Mouse (Mus musculus): ENCODE measurements around the gene Apol8. TPM values are rescaled to one million over a fixed set of nuclear protein-coding genes. Genes with fewer than 3 reads are reported as not detected.
"Not testable (repeated sequence)": the region's sequence is repeated elsewhere in the genome, so short reads cannot be mapped to it uniquely, and the experiment has no call there.

The Apol8 gene
- total and polyA plus RNA-seq, 2 experiments from 2014 or later, result 0.50 to 0.84 TPM

GRCm38 (mm10) chr15:77746326-77746725 is 10.5 kb downstream of the Apol8 start:
- Histone ChIP-seq H3K9ac (replicated peaks; ENCODE audit: low read length) (no peak overlapping the region), H3K36me3 (ENCODE audit: insufficient read depth, low read length) (no peaks in the 10 kb centered on the region), H3K4me1 (ENCODE audit: insufficient read depth, low read length) (no peaks in the 10 kb centered on the region), H3K27ac (no peak overlapping the region), H3K4me2 (ENCODE audit: low read depth, low read length) (no peak overlapping the region), H3K4me3 (ENCODE audit: low read length) (no peak overlapping the region), H3K27me3 (ENCODE audit: insufficient read depth, low read length) (no peaks in the 10 kb centered on the region), H3K9me3 (ENCODE audit: low read length) (no peaks in the 10 kb centered on the region)
- TF ChIP-seq CTCF (IDR thresholded peaks at IDR 0.05; ENCODE audit: low read depth), result no peak
- 85% methylated on average over 1 of the region's 1 CpGs for WGBS
- ATAC-seq (no peak), DNase-seq (ENCODE audit: low spot score) (no peak)

GRCm38 (mm10) chr15:77745081-77745480 is 11.7 kb downstream of the Apol8 start:
- H3K9ac ChIP-seq (replicated peaks; ENCODE audit: low read length), result no peak overlapping the region
- ATAC-seq (no peak), DNase-seq (ENCODE audit: low spot score) (no peak)
- H3K9me3 ChIP-seq (ENCODE audit: low read length), result no peaks in the 10 kb centered on the region
- H3K27ac ChIP-seq, result no peak overlapping the region
- H3K4me3 ChIP-seq (ENCODE audit: low read length), result no peak overlapping the region
- no peaks in the 10 kb centered on the region for H3K36me3 ChIP-seq (ENCODE audit: insufficient read depth, low read length)
- no peak for TF ChIP-seq CTCF (IDR thresholded peaks at IDR 0.05; ENCODE audit: low read depth)
- no peaks in the 10 kb centered on the region for H3K27me3 ChIP-seq (ENCODE audit: insufficient read depth, low read length)
- H3K4me2 ChIP-seq (ENCODE audit: low read depth, low read length), result no peak overlapping the region
- H3K4me1 ChIP-seq (ENCODE audit: insufficient read depth, low read length), result no peaks in the 10 kb centered on the region

- H3K27me3 ChIP-seq (ENCODE audit: insufficient read depth, low read length), result no peaks in the 10 kb centered on the region
- H3K36me3 ChIP-seq (ENCODE audit: insufficient read depth, low read length), result no peaks in the 10 kb centered on the region
- DNase-seq (ENCODE audit: low spot score) (no peak), ATAC-seq (no peak)
- no peaks in the 10 kb centered on the region for H3K9me3 ChIP-seq (ENCODE audit: low read length)
- TF ChIP-seq CTCF (IDR thresholded peaks at IDR 0.05; ENCODE audit: low read depth), result no peak
- H3K4me2 ChIP-seq (ENCODE audit: low read depth, low read length), result no peak overlapping the region
- H3K4me1 ChIP-seq (ENCODE audit: insufficient read depth, low read length), result no peaks in the 10 kb centered on the region
- 48% methylated on average over 5 of the region's 5 CpGs for WGBS
- no peak overlapping the region for H3K27ac ChIP-seq
- H3K9ac ChIP-seq (replicated peaks; ENCODE audit: low read length), result no peak overlapping the region
- no peak overlapping the region for H3K4me3 ChIP-seq (ENCODE audit: low read length)
These were observed 12.2 kb downstream of the Apol8 start for GRCm38 (mm10) chr15:77744632-77745031.

GRCm38 (mm10) chr15:77741556-77741955 is 15.2 kb downstream of the Apol8 start:
- not testable (repeated sequence) for H3K27ac ChIP-seq; H3K9ac ChIP-seq (replicated peaks; ENCODE audit: low read length); H3K4me3 ChIP-seq (ENCODE audit: low read length); H3K9me3 ChIP-seq (ENCODE audit: low read length); DNase-seq (ENCODE audit: low spot score); ATAC-seq; H3K4me2 ChIP-seq (ENCODE audit: low read depth, low read length); H3K4me1 ChIP-seq (ENCODE audit: insufficient read depth, low read length); H3K36me3 ChIP-seq (ENCODE audit: insufficient read depth, low read length); H3K27me3 ChIP-seq (ENCODE audit: insufficient read depth, low read length)
- 79% methylated on average over 6 of the region's 6 CpGs for WGBS

GRCm38 (mm10) chr15:77740511-77741297 is 16.1 kb downstream of the Apol8 start:
- no peak overlapping the region for H3K4me2 ChIP-seq (ENCODE audit: low read depth, low read length)
- 81% methylated on average over 9 of the region's 9 CpGs for WGBS
- no peak overlapping the region for H3K4me3 ChIP-seq (ENCODE audit: low read length)
- no peak overlapping the region for H3K27ac ChIP-seq
- H3K9ac ChIP-seq (replicated peaks; ENCODE audit: low read length), result no peak overlapping the region
- peak; percentile 50 for TF ChIP-seq CTCF (IDR thresholded peaks at IDR 0.05; ENCODE audit: low read depth)
- no peaks in the 10 kb centered on the region for H3K36me3 ChIP-seq (ENCODE audit: insufficient read depth, low read length)
- H3K9me3 ChIP-seq (ENCODE audit: low read length), result no peaks in the 10 kb centered on the region
- H3K27me3 ChIP-seq (ENCODE audit: insufficient read depth, low read length), result no peaks in the 10 kb centered on the region
- ATAC-seq, result no peak
- DNase-seq (ENCODE audit: low spot score), result no peak
- H3K4me1 ChIP-seq (ENCODE audit: insufficient read depth, low read length), result no peaks in the 10 kb centered on the region

GRCm38 (mm10) chr15:77733903-77734302 is 22.9 kb downstream of the Apol8 start:
- not testable (repeated sequence) for H3K36me3 ChIP-seq (ENCODE audit: insufficient read depth, low read length); H3K4me1 ChIP-seq (ENCODE audit: insufficient read depth, low read length); H3K27me3 ChIP-seq (ENCODE audit: insufficient read depth, low read length); DNase-seq (ENCODE audit: low spot score); H3K4me2 ChIP-seq (ENCODE audit: low read depth, low read length); ATAC-seq; H3K4me3 ChIP-seq (ENCODE audit: low read length); H3K9me3 ChIP-seq (ENCODE audit: low read length); H3K9ac ChIP-seq (replicated peaks; ENCODE audit: low read length); H3K27ac ChIP-seq
- WGBS, result 54% methylated on average over 4 of the region's 4 CpGs

- DNase-seq (ENCODE audit: low spot score), result peak; percentile 48
- not testable (repeated sequence) for H3K27me3 ChIP-seq (ENCODE audit: insufficient read depth, low read length); ATAC-seq; H3K4me2 ChIP-seq (ENCODE audit: low read depth, low read length); H3K27ac ChIP-seq; H3K9ac ChIP-seq (replicated peaks; ENCODE audit: low read length); H3K4me1 ChIP-seq (ENCODE audit: insufficient read depth, low read length); H3K9me3 ChIP-seq (ENCODE audit: low read length); H3K36me3 ChIP-seq (ENCODE audit: insufficient read depth, low read length); H3K4me3 ChIP-seq (ENCODE audit: low read length)
- 60% methylated on average over 8 of the region's 8 CpGs for WGBS
These were observed 23.4 kb downstream of the Apol8 start for GRCm38 (mm10) chr15:77733380-77733779.

GRCm38 (mm10) chr15:77732851-77733250 is 24.0 kb downstream of the Apol8 start:
- H3K9me3 ChIP-seq (ENCODE audit: low read length); H3K4me1 ChIP-seq (ENCODE audit: insufficient read depth, low read length); H3K9ac ChIP-seq (replicated peaks; ENCODE audit: low read length); H3K27me3 ChIP-seq (ENCODE audit: insufficient read depth, low read length); DNase-seq (ENCODE audit: low spot score); H3K4me2 ChIP-seq (ENCODE audit: low read depth, low read length); H3K36me3 ChIP-seq (ENCODE audit: insufficient read depth, low read length); ATAC-seq; H3K4me3 ChIP-seq (ENCODE audit: low read length); H3K27ac ChIP-seq: not testable (repeated sequence)
- WGBS, result 76% methylated on average over 10 of the region's 10 CpGs

Data from hindbrain, postnatal 0 days (tissue).